Comparison of ENCODE assay signal across 8 mouse cellular contexts in genomic region chr9:108049016-108049455, GRCm38 (mm10). TPM values are rescaled to one million over a fixed set of nuclear protein-coding genes. Genes with fewer than 3 reads are reported as not detected.
DNase-seq lines count a peak whose midpoint lies in the region; ATAC-seq and TF ChIP-seq lines count a peak whose summit lies in the region.

Gmppb (plus strand) TSS chr9:108049242.

- peak; percentile 95 for DNase-seq in ES-E14 (ENCODE audit: low read depth, low spot score)
- peak; percentile 96 for DNase-seq in cerebellum, adult 11-12 months
- peak; percentile 96 for DNase-seq in heart, postnatal 25 days (ENCODE audit: low spot score)
- peak; percentile 96 to 98 for DNase-seq in layer of hippocampus, adult 18-20 months (ENCODE audit: low spot score in 2 of 2)
- peak; percentile 93 for DNase-seq in lung, adult 2 months
- DNase-seq in thymus, adult 18-20 months, result peak; percentile 92 to 95

- H3K27ac ChIP-seq in ES-E14 (ENCODE audit: insufficient read depth, low read depth, low read length, poor library complexity, severe bottlenecking), result peak within 1 kb of the TSS; percentile 54; the same call in 1 of the 2 replicates
- H3K27ac ChIP-seq in forebrain, embryonic 15.5 days (replicated peaks), result peak within 1 kb of the TSS; percentile 67

- no peak for TF ChIP-seq CTCF in lung, adult 2 months (IDR thresholded peaks at IDR 0.05; ENCODE audit: insufficient read depth, low read length)

- H3K4me1 ChIP-seq in ES-E14 (ENCODE audit: control insufficient read depth in 2 of 2, insufficient read depth in 2 of 2, low read length in 2 of 2, poor library complexity in 1 of 2), result peaks cover 0 to 13% of the 10 kb centered on the region in 2 experiments; a peak in 3 of 4 replicates
- peaks cover 29% of the 10 kb centered on the region for H3K4me1 ChIP-seq in forebrain, embryonic 15.5 days
- peaks cover 9% of the 10 kb centered on the region for H3K4me1 ChIP-seq in lung, adult 2 months (ENCODE audit: control insufficient read depth, insufficient read depth, low read length)

- intact Hi-C loops in heart, postnatal 25 days (cut with DNase I), result no loop called here

- no peaks in the 10 kb centered on the region for H3K9me3 ChIP-seq in ES-E14 (ENCODE audit: control insufficient read depth, insufficient read depth, low read depth, low read length)
- H3K9me3 ChIP-seq in forebrain, embryonic 15.5 days, result no peaks in the 10 kb centered on the region

- H3K27me3 ChIP-seq in forebrain, embryonic 15.5 days, result no peaks in the 10 kb centered on the region

- H3K36me3 ChIP-seq in ES-E14 (ENCODE audit: control insufficient read depth, insufficient read depth, low read length, poor library complexity, severe bottlenecking), result peaks cover 31% of the 10 kb centered on the region
- peaks cover 42% of the 10 kb centered on the region for H3K36me3 ChIP-seq in forebrain, embryonic 15.5 days

- H3K9ac ChIP-seq in ES-E14 (ENCODE audit: insufficient read depth, low read depth, low read length, poor library complexity, severe bottlenecking), result peak within 1 kb of the TSS; percentile 89
- H3K9ac ChIP-seq in forebrain, embryonic 15.5 days (replicated peaks), result peak within 1 kb of the TSS; percentile 62

- peak; percentile 86; the same call in 1 of the 2 replicates for TF ChIP-seq POLR2A in lung, adult 2 months (IDR thresholded peaks at IDR 0.05; ENCODE audit: borderline replicate concordance, extremely low read depth, low read depth, low read length)

- peak within 1 kb of the TSS; percentile 92 to 97 for H3K4me3 ChIP-seq in ES-E14 (ENCODE audit: insufficient read depth in 1 of 2, low read depth in 1 of 2, low read length in 2 of 2, poor library complexity in 1 of 2, severe bottlenecking in 1 of 2)
- H3K4me3 ChIP-seq in forebrain, embryonic 15.5 days, result peak within 1 kb of the TSS; percentile 75
- H3K4me3 ChIP-seq in lung, adult 2 months (replicated peaks; ENCODE audit: extremely low read depth, low read depth, low read length), result peak within 1 kb of the TSS; percentile 99

- in situ Hi-C loops in ES-E14 (cut with MboI; ENCODE audit: low sequenced_read_pairs in 2 of 2, unreplicated experiment in 2 of 2), result no loop called here

- ATAC-seq in forebrain, embryonic 15.5 days (replicated peaks), result peak; percentile 95
- ATAC-seq in neutrophil, adult 5-6 weeks (ENCODE audit: extremely low read depth, insufficient number of reproducible peaks, low FRiP score, poor library complexity, severe bottlenecking), result peak; percentile 87

- H3K4me2 ChIP-seq in forebrain, embryonic 15.5 days (replicated peaks), result peak within 1 kb of the TSS; percentile 91

- WGBS in forebrain, embryonic 15.5 days, result under 1% methylated on average over 38 of the region's 39 CpGs
- under 1% methylated on average over 39 of the region's 39 CpGs for WGBS in lung, adult 2 months

TF ChIP-seq in ES-E14, 5 proteins besides CTCF, POLR2A, EP300 and RAD21:
- TF ChIP-seq MAFK (IDR thresholded peaks at IDR 0.05; ENCODE audit: insufficient read depth, low read depth, low read length) (no peak), HCFC1 (IDR thresholded peaks at IDR 0.05; ENCODE audit: borderline replicate concordance, insufficient read depth, low read length) (0 out of 2 replicates have a peak, but pooled peaks have one; percentile 28)

RNA-seq across cellular contexts. Expression of gene Gmppb, which starts in this region (rescaled TPM):
- total RNA-seq in ES-E14 (2012; rRNA removed), result 22.9 and 28.3 TPM in 2 replicates
- 19.9 and 22.2 TPM in 2 replicates for polyA plus RNA-seq in forebrain, embryonic 15.5 days (2015; fragmentation: Nextera tagmentation; extraction: Ambion mirVana)
- total RNA-seq in heart, postnatal 25 days (2021), result 10 to 100 TPM in 1 of 2 experiments, 1 to 10 TPM in 1; 9.4 to 10.7 TPM
- 10 to 100 TPM; 15.5 to 17.2 TPM for total RNA-seq in layer of hippocampus, adult 18-20 months (2021)
- polyA plus RNA-seq in lung, adult 2 months (2012; rRNA removed), result 14.6 and 20.3 TPM in 2 replicates
- total RNA-seq in neutrophil, adult 5-6 weeks (2017), result 11.2 and 13.1 TPM in 2 replicates

Comparison
In these comparisons a context has a peak if more than half of its experiments do, and no peak if none do; other contexts are left out.
1. Peak in every context shown above with its lines: DNase-seq, ATAC-seq, H3K4me3 ChIP-seq and H3K27ac ChIP-seq.